Mouse (Mus musculus) erythroblast, embryonic 14.5 days (primary cell): ENCODE data around the gene Txlna.

ENCODE experiments used
- GATA1 ChIP-seq: IDR thresholded peaks from 2 replicates; pipeline ENCODE4 v1.6.1; 2012; ENCODE audit warnings: low read length, inconsistent platforms, mixed read lengths
- TAL1 ChIP-seq: IDR thresholded peaks from 3 replicates; pipeline ENCODE4 v1.6.1; 2012; ENCODE audit warnings: low read length, inconsistent platforms, mixed read lengths

- TF ChIP-seq GATA1 (no peak), TAL1 (no peak)
Observed at GRCm38 (mm10) chr4:129620419-129621282, 20.2 kb downstream of the Txlna start.
